Mouse (Mus musculus) intestine, postnatal 0 days (tissue): ENCODE data around the gene Snx21. TPM values are rescaled to one million over a fixed set of nuclear protein-coding genes. Genes with fewer than 3 reads are reported as not detected.

Source experiments
- ATAC-seq: fragments of 200-750 bp; cut with Nextera tagmentation; 2 replicates; pipeline ENCODE4 v1.8.0; 2017; ENCODE audit warnings: mild to moderate bottlenecking, moderate TSS enrichment, moderate library complexity
- H3K27ac ChIP-seq: fragments of 300-500 bp; sonication (generic); 2 replicates; pipeline ENCODE4 v1.5.1; 2014; ENCODE audit warnings: mild to moderate bottlenecking, low read depth, low read length, moderate library complexity
- H3K27me3 ChIP-seq: fragments of 300-500 bp; sonication (generic); replicated peaks from 2 replicates; pipeline ENCODE4 v1.6.1; 2014; ENCODE audit warnings: low read length, mixed read lengths; ENCODE audit not compliant: control insufficient read depth, insufficient read depth
- H3K36me3 ChIP-seq: fragments of 300-500 bp; sonication (generic); 2 replicates; pipeline ENCODE4 v1.6.1; 2014; ENCODE audit warnings: mild to moderate bottlenecking, moderate library complexity; ENCODE audit not compliant: control insufficient read depth, insufficient read depth
- H3K4me1 ChIP-seq: fragments of 300-500 bp; sonication (generic); replicated peaks from 2 replicates; pipeline ENCODE4 v1.6.1; 2014; ENCODE audit warnings: antibody characterized with exemption, low read length, mixed read lengths; ENCODE audit not compliant: control insufficient read depth, insufficient read depth
- H3K4me2 ChIP-seq: fragments of 300-500 bp; sonication (generic); replicated peaks from 2 replicates; pipeline ENCODE4 v1.6.1; 2014; ENCODE audit warnings: low read depth, mild to moderate bottlenecking, moderate library complexity
- H3K4me3 ChIP-seq: fragments of 300-500 bp; sonication (generic); 2 replicates; pipeline ENCODE4 v1.5.1; 2014; ENCODE audit warnings: low read depth, low read length
- H3K9ac ChIP-seq: fragments of 300-500 bp; sonication (generic); 2 replicates; pipeline ENCODE4 v1.6.1; 2014; ENCODE audit warnings: mild to moderate bottlenecking, low read depth, low read length
- H3K9me3 ChIP-seq: fragments of 300-500 bp; sonication (generic); 2 replicates; pipeline ENCODE4 v1.6.1; 2016; ENCODE audit warnings: mixed run types; ENCODE audit not compliant: control insufficient read depth
- CTCF ChIP-seq: sonication (generic); IDR thresholded peaks from 2 replicates; pipeline ENCODE4 v1.5.1; 2016; ENCODE audit warnings: low read depth, mild to moderate bottlenecking, control low read depth, antibody characterized with exemption, moderate library complexity
- WGBS: fragments of 180-500 bp; shearing (Covaris S2); extraction: QIAGEN DNeasy Blood & Tissue Kit; methylation state at CpG from one replicate; pipeline ENCODE4 v1.1.7; 2014; 5-methylcytosine and 5-hydroxymethylcytosine counted together
- polyA plus RNA-seq: library from polyadenylated mRNA; unstranded; fragments of >200 nt; fragmentation: Nextera tagmentation; extraction: Ambion mirVana; gene quantifications from 2 replicates; pipeline ENCODE4 v1.2.1, GENCODE M21; 2015

Snx21 gene
- polyA plus RNA-seq, 1 experiment from 2014 or later, result 12.5 TPM

DNA sequence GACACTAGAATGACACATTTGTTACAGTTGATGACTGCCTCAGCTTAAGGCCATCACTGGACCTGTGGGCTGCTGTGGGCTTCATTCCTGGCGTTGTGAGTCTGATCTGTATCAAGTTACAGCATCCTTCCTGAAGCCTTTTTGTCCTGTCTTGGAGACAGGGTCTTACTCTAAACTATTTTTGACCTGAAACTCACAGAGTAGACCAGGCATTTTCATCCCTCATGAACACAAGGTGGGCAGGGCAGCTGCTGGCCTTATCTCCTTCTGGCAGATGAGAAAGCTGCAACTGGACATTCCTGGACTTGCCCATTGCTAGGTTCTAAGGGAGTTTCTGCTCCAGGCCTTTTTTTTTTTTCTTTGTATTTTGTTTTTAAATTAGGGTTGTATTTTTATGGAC is 26.9 kb upstream of the Snx21 start:
- H3K27me3 ChIP-seq, result no peaks in the 10 kb centered on the region
- H3K9ac ChIP-seq, result no peak overlapping the region
- H3K9me3 ChIP-seq, result no peaks in the 10 kb centered on the region
- 69% methylated on average over 1 of the region's 1 CpGs for WGBS
- no peak overlapping the region for H3K4me3 ChIP-seq
- no peak for ATAC-seq
- no peaks in the 10 kb centered on the region for H3K4me1 ChIP-seq
- no peak overlapping the region for H3K27ac ChIP-seq
- H3K36me3 ChIP-seq, result peaks cover 96% of the 10 kb centered on the region
- H3K4me2 ChIP-seq, result no peak overlapping the region
- no peak for TF ChIP-seq CTCF

DNA sequence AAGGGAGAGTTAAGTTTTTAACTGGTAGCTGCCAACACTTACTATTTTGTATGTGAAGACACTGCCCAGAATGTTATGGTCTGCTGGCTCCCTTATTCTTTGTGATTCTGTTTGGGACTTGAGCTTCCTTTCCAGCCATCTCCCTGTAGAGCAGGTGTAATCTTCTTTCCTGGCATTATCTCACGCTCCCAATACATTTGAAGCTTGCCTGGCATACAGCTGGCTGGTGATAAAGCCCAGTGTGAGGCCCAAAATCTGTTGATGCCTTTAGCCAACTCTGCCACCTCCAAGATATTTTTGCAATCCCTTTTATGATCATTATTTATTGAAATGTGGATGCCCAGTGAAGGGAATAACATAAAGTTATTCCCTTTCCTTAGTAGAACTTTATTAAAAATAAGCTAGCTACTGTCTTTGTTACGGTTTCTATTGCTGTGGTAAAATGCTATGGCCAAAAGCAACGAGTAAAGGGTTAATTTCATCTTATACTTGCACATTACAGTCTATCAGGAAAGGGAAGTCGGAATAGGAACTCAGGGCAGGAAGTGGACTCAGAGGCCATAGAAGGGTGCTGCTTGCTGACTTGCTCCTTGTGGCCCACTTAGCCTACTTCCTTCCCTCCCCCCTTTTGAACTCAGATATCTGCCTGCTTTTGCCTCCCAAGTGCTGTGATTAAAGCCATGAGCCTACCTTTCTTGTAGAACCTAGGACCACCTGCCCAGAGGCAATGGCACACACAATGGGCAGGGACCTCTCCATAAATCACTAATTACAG is 25.4 kb upstream of the Snx21 start:
- Histone ChIP-seq H3K4me2 (no peak overlapping the region), H3K9ac (no peak overlapping the region), H3K27me3 (no peaks in the 10 kb centered on the region), H3K9me3 (no peaks in the 10 kb centered on the region), H3K4me3 (no peak overlapping the region), H3K27ac (no peak overlapping the region), H3K4me1 (no peaks in the 10 kb centered on the region), H3K36me3 (peaks cover 88% of the 10 kb centered on the region)
- 77% methylated on average over 4 of the region's 4 CpGs for WGBS
- no peak for ATAC-seq
- no peak for TF ChIP-seq CTCF

DNA sequence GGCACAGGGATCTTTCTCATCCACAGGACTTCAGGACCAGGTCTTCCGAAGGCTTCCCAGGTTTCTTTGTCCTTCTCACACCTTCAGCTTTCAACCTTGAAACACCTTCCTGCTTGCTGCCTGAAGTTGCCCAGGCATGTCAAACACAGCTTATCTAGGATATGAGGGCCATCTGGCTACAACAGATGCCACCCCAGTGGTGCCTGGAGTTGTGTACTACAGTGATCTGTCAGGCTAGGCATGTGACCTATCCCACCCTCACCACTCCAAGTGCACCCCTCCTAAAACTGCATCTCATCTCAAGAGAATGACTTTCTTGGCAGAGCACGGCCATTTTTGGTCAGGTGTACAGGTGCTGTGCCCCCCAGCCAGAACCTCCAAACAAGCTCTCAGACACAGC is 24.1 kb upstream of the Snx21 start:
- Histone ChIP-seq H3K4me2 (no peak overlapping the region), H3K9ac (no peak overlapping the region), H3K36me3 (peaks cover 88% of the 10 kb centered on the region), H3K27ac (no peak overlapping the region), H3K27me3 (no peaks in the 10 kb centered on the region), H3K4me3 (no peak overlapping the region), H3K4me1 (no peaks in the 10 kb centered on the region), H3K9me3 (no peaks in the 10 kb centered on the region)
- no peak for TF ChIP-seq CTCF
- WGBS, result 95% methylated on average over 2 of the region's 2 CpGs
- ATAC-seq, result no peak

DNA sequence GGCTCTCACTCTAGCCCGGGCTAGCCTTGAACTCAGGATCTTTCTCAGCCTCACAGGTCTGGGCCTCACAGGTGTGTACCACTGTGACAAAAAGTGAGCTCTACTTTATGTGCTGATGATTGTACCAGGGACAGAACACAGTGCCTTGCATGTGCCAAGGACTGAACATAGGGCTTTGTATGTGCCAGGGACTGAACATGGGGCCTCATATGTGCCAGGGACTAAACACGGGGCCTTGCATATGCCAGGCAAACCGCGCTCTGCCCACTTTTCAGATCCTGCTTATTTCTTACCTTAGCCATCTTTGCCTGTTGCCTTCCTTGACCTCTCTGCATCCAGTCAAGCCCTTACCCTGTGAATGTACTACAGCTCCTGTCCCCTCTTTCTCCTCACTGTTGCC is 23.7 kb upstream of the Snx21 start:
- TF ChIP-seq CTCF, result no peak
- H3K9ac ChIP-seq, result no peak overlapping the region
- H3K27ac ChIP-seq, result no peak overlapping the region
- no peak overlapping the region for H3K4me3 ChIP-seq
- ATAC-seq, result no peak
- 96% methylated on average over 4 of the region's 4 CpGs for WGBS
- peaks cover 85% of the 10 kb centered on the region for H3K36me3 ChIP-seq
- H3K4me1 ChIP-seq, result no peaks in the 10 kb centered on the region
- no peaks in the 10 kb centered on the region for H3K9me3 ChIP-seq
- H3K4me2 ChIP-seq, result no peak overlapping the region
- H3K27me3 ChIP-seq, result no peaks in the 10 kb centered on the region

DNA sequence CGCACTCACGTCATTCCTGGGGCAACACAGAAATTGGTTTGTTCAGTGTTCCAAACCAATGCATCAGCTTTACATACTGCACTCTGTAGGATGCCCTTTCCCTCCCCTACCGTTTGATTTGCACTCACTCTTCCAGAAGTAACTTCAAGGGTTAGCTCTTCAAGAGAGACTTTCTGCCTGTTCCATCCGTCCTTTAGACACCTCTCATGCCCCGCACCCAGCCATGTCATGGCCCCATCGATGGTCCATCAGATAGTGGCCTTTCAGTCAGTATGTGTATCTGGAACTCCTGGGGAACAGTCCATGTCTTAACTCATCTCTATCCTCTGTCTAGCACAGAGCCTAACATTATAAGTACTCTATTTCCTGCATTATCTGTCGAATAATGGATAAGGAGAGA is 23.0 kb upstream of the Snx21 start:
- no peak overlapping the region for H3K27ac ChIP-seq
- no peak for TF ChIP-seq CTCF
- no peaks in the 10 kb centered on the region for H3K27me3 ChIP-seq
- H3K9ac ChIP-seq, result no peak overlapping the region
- H3K36me3 ChIP-seq, result peaks cover 85% of the 10 kb centered on the region
- H3K4me3 ChIP-seq, result no peak overlapping the region
- H3K4me2 ChIP-seq, result no peak overlapping the region
- no peaks in the 10 kb centered on the region for H3K4me1 ChIP-seq
- ATAC-seq, result no peak
- WGBS, result 82% methylated on average over 7 of the region's 7 CpGs
- H3K9me3 ChIP-seq, result no peaks in the 10 kb centered on the region

DNA sequence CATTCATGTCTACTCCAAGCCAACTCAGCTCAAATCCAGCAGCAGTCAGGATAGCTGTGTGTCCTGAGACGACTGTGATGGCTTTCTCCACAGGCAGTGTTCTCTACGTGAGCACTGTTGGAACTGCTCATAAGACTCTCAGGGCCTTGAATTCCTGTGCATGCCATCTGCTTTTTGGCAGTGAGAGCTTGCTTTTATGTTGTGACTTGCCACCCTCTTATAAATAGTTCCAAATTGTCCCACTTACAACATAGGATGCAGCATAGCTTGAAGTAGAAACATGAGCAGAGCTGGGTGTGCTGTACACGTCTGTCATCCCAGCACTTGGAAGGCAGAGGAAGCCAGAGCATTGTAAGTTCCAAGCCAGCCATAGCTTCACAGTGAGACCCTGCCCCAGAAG is 19.8 kb upstream of the Snx21 start:
- Histone ChIP-seq H3K27me3 (no peaks in the 10 kb centered on the region), H3K4me1 (no peaks in the 10 kb centered on the region), H3K4me3 (no peak overlapping the region), H3K4me2 (no peak overlapping the region), H3K9me3 (no peaks in the 10 kb centered on the region), H3K36me3 (peaks cover 61% of the 10 kb centered on the region), H3K27ac (no peak overlapping the region), H3K9ac (no peak overlapping the region)
- ATAC-seq, result no peak
- WGBS, result 80% methylated on average over 3 of the region's 3 CpGs
- TF ChIP-seq CTCF, result no peak
